Mouse (Mus musculus): ENCODE data around the gene Vil1.

- TF ChIP-seq GATA1 (IDR thresholded peaks at IDR 0.05; ENCODE audit: borderline replicate concordance, low read length) (no peak), FLI1 (IDR thresholded peaks at IDR 0.05; ENCODE audit: low read length) (no peak)
These were observed 3.5 kb downstream of the Vil1 start for GRCm38 (mm10) chr1:74412711-74413110.
